Mouse (Mus musculus) lung, postnatal 0 days (tissue): ENCODE results near the gene Galk1. TPM values are rescaled to one million over a fixed set of nuclear protein-coding genes. Genes with fewer than 3 reads are reported as not detected.

Experiments used
- ATAC-seq: fragments of 200-750 bp; cut with Nextera tagmentation; 2 replicates; pipeline ENCODE4 v1.8.0; 2017; ENCODE audit warnings: moderate library complexity
- DNase-seq: peaks from one replicate; pipeline ENCODE4 v3.0.0-alpha.2; 2016; ENCODE audit warnings: low spot score
- H3K27ac ChIP-seq: fragments of 300-500 bp; sonication (generic); 2 replicates; pipeline ENCODE4 v1.5.1; 2014; ENCODE audit warnings: antibody characterized with exemption, mild to moderate bottlenecking, low read length, mixed read lengths
- H3K27me3 ChIP-seq: fragments of 300-500 bp; sonication (generic); replicated peaks from 2 replicates; pipeline ENCODE4 v1.6.1; 2014; ENCODE audit warnings: low read length, mixed read lengths; ENCODE audit not compliant: insufficient read depth
- H3K36me3 ChIP-seq: fragments of 300-500 bp; sonication (generic); 2 replicates; pipeline ENCODE4 v1.6.1; 2014; ENCODE audit warnings: low read length, mixed read lengths; ENCODE audit not compliant: insufficient read depth
- H3K4me1 ChIP-seq: fragments of 300-500 bp; sonication (generic); 2 replicates; pipeline ENCODE4 v1.6.1; 2014; ENCODE audit warnings: antibody characterized with exemption, low read depth, low read length, mixed read lengths; ENCODE audit not compliant: insufficient read depth
- H3K4me2 ChIP-seq: fragments of 300-500 bp; sonication (generic); replicated peaks from 2 replicates; pipeline ENCODE4 v1.6.1; 2014; ENCODE audit warnings: low read depth, mild to moderate bottlenecking, low read length, moderate library complexity, mixed read lengths
- H3K4me3 ChIP-seq: fragments of 300-500 bp; sonication (generic); 2 replicates; pipeline ENCODE4 v1.5.1; 2014; ENCODE audit warnings: low read depth, low read length
- H3K9ac ChIP-seq: fragments of 300-500 bp; sonication (generic); replicated peaks from 2 replicates; pipeline ENCODE4 v1.6.1; 2014; ENCODE audit warnings: low read depth, mild to moderate bottlenecking
- H3K9me3 ChIP-seq: fragments of 300-500 bp; sonication (generic); 2 replicates; pipeline ENCODE4 v1.6.1; 2016; ENCODE audit warnings: low read length, mixed read lengths
- CTCF ChIP-seq: IDR thresholded peaks from 2 replicates; pipeline ENCODE4 v1.5.1; 2016; ENCODE audit warnings: antibody characterized with exemption, mild to moderate bottlenecking
- EP300 ChIP-seq: IDR thresholded peaks from 2 replicates; pipeline ENCODE4 v1.6.1; 2016; ENCODE audit warnings: antibody characterized with exemption, mild to moderate bottlenecking, control low read depth
- WGBS: fragments of 180-500 bp; shearing (Covaris S2); extraction: QIAGEN DNeasy Blood & Tissue Kit; methylation state at CpG from one replicate; pipeline ENCODE4 v1.1.7; 2014; 5-methylcytosine and 5-hydroxymethylcytosine counted together
- polyA plus RNA-seq: library from polyadenylated mRNA; unstranded; fragments of >200 nt; fragmentation: Nextera tagmentation; extraction: Ambion mirVana; gene quantifications from 2 replicates; pipeline ENCODE4 v1.2.1, GENCODE M21; 2015

Galk1 gene
- polyA plus RNA-seq, 1 experiment from 2014 or later: 95.6 TPM

DNA sequence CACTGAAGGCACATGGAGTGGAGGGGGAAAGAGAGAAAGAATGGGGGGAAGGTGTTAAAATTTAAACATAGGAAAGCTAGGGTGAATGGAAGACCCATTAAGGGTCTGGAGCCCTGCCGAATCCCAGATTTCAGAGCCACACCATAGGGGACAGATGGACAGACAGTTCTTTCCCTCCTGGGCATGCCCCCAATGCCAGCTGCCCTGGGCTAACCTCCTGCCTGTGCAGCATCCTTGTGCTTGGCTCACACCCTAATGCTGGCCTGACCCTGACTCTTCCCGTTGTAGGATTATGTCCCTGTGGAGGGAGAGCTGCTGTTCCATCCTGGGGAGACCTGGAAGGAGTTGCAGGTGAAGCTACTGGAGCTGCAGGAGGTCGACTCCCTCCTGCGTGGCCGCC lies 14.9 kb downstream of the Galk1 start:
- 71% methylated on average over 5 of the region's 5 CpGs for WGBS

GRCm38 (mm10) chr11:115997047-115997446 lies 15.5 kb downstream of the Galk1 start:
- TF ChIP-seq CTCF (no peak), EP300 (no peak)
- no peak for ATAC-seq
- Histone ChIP-seq H3K27me3 (0 out of 2 replicates have a peak, but pooled peaks cover 7% of the 10 kb centered on the region), H3K36me3 (no peaks in the 10 kb centered on the region), H3K27ac (no peak overlapping the region), H3K9me3 (no peaks in the 10 kb centered on the region), H3K4me2 (no peak overlapping the region), H3K9ac (no peak overlapping the region), H3K4me3 (no peak overlapping the region), H3K4me1 (no peaks in the 10 kb centered on the region)
- DNase-seq: no peak
- WGBS: 70% methylated on average over 4 of the region's 4 CpGs

More for the DNA sequence above, 14.9 kb downstream of the Galk1 start:
- H3K9ac ChIP-seq: no peak overlapping the region
- no peak overlapping the region for H3K4me3 ChIP-seq
- no peaks in the 10 kb centered on the region for H3K4me1 ChIP-seq
- no peaks in the 10 kb centered on the region for H3K9me3 ChIP-seq
- H3K4me2 ChIP-seq: no peak overlapping the region
- ATAC-seq: no peak
- TF ChIP-seq CTCF (no peak), EP300 (no peak)
- 0 out of 2 replicates have a peak, but pooled peaks cover 7% of the 10 kb centered on the region for H3K27me3 ChIP-seq
- no peaks in the 10 kb centered on the region for H3K36me3 ChIP-seq
- no peak overlapping the region for H3K27ac ChIP-seq
- DNase-seq: no peak

- H3K36me3 ChIP-seq: no peaks in the 10 kb centered on the region
- no peak for DNase-seq
- no peak overlapping the region for H3K4me2 ChIP-seq
- H3K4me1 ChIP-seq: no peaks in the 10 kb centered on the region
- no peak overlapping the region for H3K27ac ChIP-seq
- 89% methylated on average over 3 of the region's 3 CpGs for WGBS
- no peak overlapping the region for H3K4me3 ChIP-seq
- H3K9me3 ChIP-seq: no peaks in the 10 kb centered on the region
- no peak for ATAC-seq
- TF ChIP-seq EP300 (no peak), CTCF (no peak)
- no peak overlapping the region for H3K9ac ChIP-seq
- H3K27me3 ChIP-seq: 0 out of 2 replicates have a peak, but pooled peaks cover 6% of the 10 kb centered on the region
These were observed 17.3 kb downstream of the Galk1 start for GRCm38 (mm10) chr11:115995256-115995655.

GRCm38 (mm10) chr11:115992098-115992497 lies 20.4 kb downstream of the Galk1 start:
- no peaks in the 10 kb centered on the region for H3K9me3 ChIP-seq
- WGBS: 43% methylated on average over 4 of the region's 4 CpGs
- no peak overlapping the region for H3K9ac ChIP-seq
- ATAC-seq (no peak), DNase-seq (no peak)
- H3K27ac ChIP-seq: no peak overlapping the region
- H3K4me1 ChIP-seq: no peaks in the 10 kb centered on the region
- H3K27me3 ChIP-seq: no peaks in the 10 kb centered on the region
- no peak overlapping the region for H3K4me2 ChIP-seq
- no peak overlapping the region for H3K4me3 ChIP-seq
- no peaks in the 10 kb centered on the region for H3K36me3 ChIP-seq
- no peak for TF ChIP-seq CTCF
- no peak for TF ChIP-seq EP300

DNA sequence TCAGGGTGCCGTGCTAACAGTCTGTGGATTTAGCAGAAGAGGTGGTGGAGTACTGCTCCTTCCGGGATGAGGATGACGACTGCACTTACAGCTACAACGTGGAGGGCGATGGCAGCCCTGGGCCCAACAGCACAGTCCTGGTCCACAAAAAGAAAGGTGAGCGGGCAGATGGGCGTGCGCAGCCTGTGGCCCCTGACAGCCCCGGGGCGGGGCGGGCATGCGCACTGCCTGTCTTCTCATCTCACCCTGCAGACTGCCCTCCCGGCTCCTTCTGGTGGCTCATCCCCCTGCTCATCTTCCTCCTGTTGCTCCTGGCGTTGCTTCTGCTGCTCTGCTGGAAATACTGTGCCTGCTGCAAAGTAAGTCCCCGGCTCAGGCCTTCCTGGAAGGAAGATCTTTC lies 22.8 kb downstream of the Galk1 start:
- no peak overlapping the region for H3K4me2 ChIP-seq
- no peak overlapping the region for H3K9ac ChIP-seq
- H3K4me1 ChIP-seq: no peaks in the 10 kb centered on the region
- H3K27me3 ChIP-seq: no peaks in the 10 kb centered on the region
- DNase-seq: no peak
- H3K27ac ChIP-seq: no peak overlapping the region
- H3K9me3 ChIP-seq: no peaks in the 10 kb centered on the region
- WGBS: 48% methylated on average over 14 of the region's 15 CpGs
- no peak for TF ChIP-seq CTCF
- no peak for TF ChIP-seq EP300
- H3K4me3 ChIP-seq: no peak overlapping the region
- ATAC-seq: no peak
- H3K36me3 ChIP-seq: no peaks in the 10 kb centered on the region

DNA sequence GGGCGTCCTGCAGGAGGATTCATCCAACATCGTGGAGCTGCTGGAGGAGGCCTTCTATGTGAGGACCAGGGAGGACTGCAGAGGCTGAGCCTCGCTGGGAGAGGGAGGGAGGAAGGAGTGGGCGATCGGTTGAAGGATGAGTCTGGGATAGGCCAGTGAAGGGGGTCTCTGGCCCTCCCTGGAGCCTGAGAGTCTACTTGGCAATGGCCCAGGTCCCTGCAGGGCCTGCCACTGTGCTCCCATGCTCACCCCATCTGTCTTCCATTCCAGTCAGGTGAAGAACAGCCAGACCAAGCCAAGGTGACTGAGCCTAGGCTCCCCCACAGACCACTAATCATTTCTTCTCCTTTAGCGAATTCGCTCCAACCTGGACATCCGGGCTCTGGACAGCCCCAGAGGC lies 29.2 kb downstream of the Galk1 start:
- no peak for DNase-seq
- Histone ChIP-seq H3K27ac (no peak overlapping the region), H3K4me1 (no peaks in the 10 kb centered on the region), H3K9me3 (no peaks in the 10 kb centered on the region), H3K4me3 (no peak overlapping the region), H3K27me3 (no peaks in the 10 kb centered on the region; the same call in 1 of the 2 replicates), H3K9ac (no peak overlapping the region), H3K36me3 (no peaks in the 10 kb centered on the region), H3K4me2 (no peak overlapping the region)
- 81% methylated on average over 8 of the region's 8 CpGs for WGBS
- ATAC-seq: no peak
- TF ChIP-seq EP300: no peak

GRCm38 (mm10) chr11:115982472-115982871 lies 30.0 kb downstream of the Galk1 start:
- H3K4me1 ChIP-seq: no peaks in the 10 kb centered on the region
- ATAC-seq (no peak), DNase-seq (no peak)
- TF ChIP-seq EP300 (no peak), CTCF (no peak)
- no peak overlapping the region for H3K4me2 ChIP-seq
- no peaks in the 10 kb centered on the region for H3K36me3 ChIP-seq
- WGBS: 87% methylated on average over 15 of the region's 15 CpGs
- no peak overlapping the region for H3K27ac ChIP-seq
- H3K27me3 ChIP-seq: peaks cover 4% of the 10 kb centered on the region
- no peak overlapping the region for H3K4me3 ChIP-seq
- H3K9me3 ChIP-seq: no peaks in the 10 kb centered on the region
- H3K9ac ChIP-seq: no peak overlapping the region
